Mouse (Mus musculus): ENCODE measurements around the gene Spaar. TPM values are rescaled to one million over a fixed set of nuclear protein-coding genes. Genes with fewer than 3 reads are reported as not detected.

Spaar gene
- polyA plus RNA-seq, 1 experiment, result not detected

DNA sequence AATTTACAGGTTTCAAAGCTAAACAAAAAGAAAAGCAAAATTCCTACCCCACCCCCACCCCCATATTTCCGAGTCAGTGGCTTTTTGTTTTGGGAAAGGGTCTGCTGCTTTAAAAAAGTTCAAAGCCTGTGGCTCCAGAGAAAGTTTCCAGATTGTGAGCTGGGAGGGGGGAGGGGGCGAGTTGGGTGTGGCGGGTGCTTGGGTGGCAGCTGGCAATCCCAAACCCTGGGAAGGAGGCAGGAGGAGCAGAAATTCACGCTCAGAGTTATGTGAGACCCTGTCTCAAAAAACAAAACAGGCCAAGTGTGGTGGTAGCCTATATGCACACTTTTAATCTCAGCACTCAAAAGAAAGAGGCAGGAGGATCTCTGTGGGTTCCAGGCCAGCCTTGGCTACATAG is 12.8 kb downstream of the Spaar start:
- peaks cover 3% of the 10 kb centered on the region for H3K4me1 ChIP-seq
- H3K9me3 ChIP-seq, result no peaks in the 10 kb centered on the region
- H3K36me3 ChIP-seq (replicated peaks; ENCODE audit: low read length), result no peaks in the 10 kb centered on the region
- no peak for TF ChIP-seq FLI1 (IDR thresholded peaks at IDR 0.05; ENCODE audit: low read length)
- no peak for TF ChIP-seq GATA1 (IDR thresholded peaks at IDR 0.05; ENCODE audit: borderline replicate concordance, low read length)
- H3K27me3 ChIP-seq (replicated peaks), result peaks cover 10% of the 10 kb centered on the region
- H3K4me3 ChIP-seq (replicated peaks), result no peak overlapping the region

DNA sequence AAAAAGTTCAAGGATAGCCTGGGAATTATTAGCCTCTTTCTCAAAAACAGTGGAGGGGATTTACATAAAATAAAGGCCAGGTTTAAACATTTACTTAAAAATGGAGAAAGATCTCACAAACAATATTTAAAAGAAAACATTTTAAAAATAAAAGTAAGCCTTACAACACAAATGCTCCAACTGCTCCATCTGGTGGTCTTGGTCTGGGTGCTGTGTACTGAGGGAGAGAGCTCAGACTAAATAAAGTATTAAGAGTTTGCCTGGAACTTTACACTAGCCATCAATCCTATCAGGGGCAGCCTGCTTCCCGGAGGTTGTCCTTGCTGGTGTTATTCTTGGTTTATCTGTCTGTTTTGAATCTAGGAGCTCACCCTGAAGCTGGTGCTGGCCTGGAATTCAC is 13.3 kb downstream of the Spaar start:
- Histone ChIP-seq H3K4me1 (peaks cover 3% of the 10 kb centered on the region), H3K36me3 (replicated peaks; ENCODE audit: low read length) (no peaks in the 10 kb centered on the region), H3K9me3 (no peaks in the 10 kb centered on the region), H3K4me3 (replicated peaks) (no peak overlapping the region), H3K27me3 (replicated peaks) (peaks cover 5% of the 10 kb centered on the region)
- no peak for TF ChIP-seq GATA1 (IDR thresholded peaks at IDR 0.05; ENCODE audit: borderline replicate concordance, low read length)
- TF ChIP-seq FLI1 (IDR thresholded peaks at IDR 0.05; ENCODE audit: low read length), result no peak

- Histone ChIP-seq H3K4me3 (replicated peaks) (no peak overlapping the region), H3K36me3 (replicated peaks; ENCODE audit: low read length) (no peaks in the 10 kb centered on the region), H3K27me3 (replicated peaks) (peaks cover 1% of the 10 kb centered on the region), H3K9me3 (peaks cover 11% of the 10 kb centered on the region; the same call in 1 of the 2 replicates), H3K4me1 (peaks cover 3% of the 10 kb centered on the region)
- TF ChIP-seq FLI1 (IDR thresholded peaks at IDR 0.05; ENCODE audit: low read length) (no peak), GATA1 (IDR thresholded peaks at IDR 0.05; ENCODE audit: borderline replicate concordance, low read length) (no peak)
Measured at GRCm38 (mm10) chr4:43745187-43745586, 15.4 kb downstream of the Spaar start.

GRCm38 (mm10) chr4:43757213-43757612 is 27.4 kb downstream of the Spaar start:
- Histone ChIP-seq H3K36me3 (replicated peaks; ENCODE audit: low read length) (no peaks in the 10 kb centered on the region), H3K4me1 (peaks cover 7% of the 10 kb centered on the region), H3K27me3 (replicated peaks) (peaks cover 8% of the 10 kb centered on the region), H3K9me3 (no peaks in the 10 kb centered on the region), H3K4me3 (replicated peaks) (no peak overlapping the region)
- no peak for TF ChIP-seq GATA1 (IDR thresholded peaks at IDR 0.05; ENCODE audit: borderline replicate concordance, low read length)
- no peak for TF ChIP-seq FLI1 (IDR thresholded peaks at IDR 0.05; ENCODE audit: low read length)

DNA sequence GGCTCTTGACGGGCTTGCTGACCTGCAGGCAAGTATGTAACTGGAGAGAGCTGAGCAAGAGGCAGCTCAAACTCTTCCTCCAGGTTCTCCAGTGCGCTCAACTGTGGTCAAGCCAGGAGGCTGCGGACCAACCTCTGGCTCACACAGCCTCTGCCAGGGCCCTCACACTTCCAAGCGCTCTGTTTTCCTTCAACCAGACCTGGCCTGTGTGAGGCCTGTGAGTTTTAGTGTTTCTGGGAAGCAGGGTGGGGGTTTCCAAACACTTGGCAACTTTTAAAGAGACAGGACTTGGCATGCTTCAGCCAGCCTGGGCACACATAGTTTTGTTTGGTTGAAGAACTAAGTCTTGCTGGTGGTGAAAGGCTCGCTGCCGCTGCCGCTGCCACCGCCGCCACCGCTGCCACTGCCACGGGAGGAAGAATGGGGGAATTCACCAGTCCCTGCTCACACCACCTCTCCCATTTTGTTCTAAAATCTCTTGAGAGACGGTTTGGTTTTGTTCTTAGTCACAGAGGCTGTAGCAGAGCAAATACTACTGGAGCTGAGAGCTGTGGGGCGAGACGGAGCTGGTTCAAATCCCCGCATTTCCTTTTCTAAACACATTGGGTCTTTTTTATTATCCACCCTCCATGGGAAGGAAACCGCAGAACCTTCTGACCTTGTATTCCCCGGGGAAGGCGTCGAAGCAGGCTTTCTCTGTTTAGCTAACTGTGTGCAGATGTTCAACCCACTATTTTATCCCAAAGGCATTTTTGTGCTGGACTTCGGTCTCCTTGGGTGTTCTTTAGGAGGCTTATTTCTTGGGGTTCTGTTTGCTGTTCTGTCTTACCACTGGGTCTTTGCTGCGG is 30.0 kb downstream of the Spaar start:
- Histone ChIP-seq H3K36me3 (replicated peaks; ENCODE audit: low read length) (no peaks in the 10 kb centered on the region), H3K4me1 (peaks cover 7% of the 10 kb centered on the region), H3K9me3 (peaks cover 6% of the 10 kb centered on the region), H3K4me3 (replicated peaks) (no peak overlapping the region), H3K27me3 (replicated peaks) (peaks cover 12% of the 10 kb centered on the region)
- no peak for TF ChIP-seq FLI1 (IDR thresholded peaks at IDR 0.05; ENCODE audit: low read length)
- TF ChIP-seq GATA1 (IDR thresholded peaks at IDR 0.05; ENCODE audit: borderline replicate concordance, low read length), result no peak

DNA sequence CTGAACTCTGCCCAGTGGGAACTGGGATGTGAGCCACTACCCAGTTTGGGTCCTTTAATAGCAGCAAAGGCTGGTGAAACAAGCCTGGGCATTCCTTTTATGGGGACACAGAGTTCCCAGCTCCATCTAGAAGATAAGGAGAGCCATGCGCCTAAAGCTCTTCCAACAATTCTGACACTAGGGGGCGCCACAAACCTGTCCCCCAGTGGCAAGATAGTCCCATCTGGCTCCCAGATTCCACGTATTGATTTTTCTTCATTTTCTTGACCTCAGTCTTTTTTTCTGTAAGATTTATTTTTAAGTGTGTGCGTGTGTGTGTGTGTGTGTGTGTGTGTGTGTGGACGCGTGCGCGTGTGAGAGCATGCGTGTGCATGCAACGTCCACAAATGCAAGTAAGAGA is 30.6 kb downstream of the Spaar start:
- TF ChIP-seq FLI1 (IDR thresholded peaks at IDR 0.05; ENCODE audit: low read length) (no peak), GATA1 (IDR thresholded peaks at IDR 0.05; ENCODE audit: borderline replicate concordance, low read length) (no peak)
- H3K36me3 ChIP-seq (replicated peaks; ENCODE audit: low read length), result no peaks in the 10 kb centered on the region
- peaks cover 7% of the 10 kb centered on the region for H3K4me1 ChIP-seq
- peaks cover 12% of the 10 kb centered on the region for H3K27me3 ChIP-seq (replicated peaks)
- no peak overlapping the region for H3K4me3 ChIP-seq (replicated peaks)
- H3K9me3 ChIP-seq, result peaks cover 6% of the 10 kb centered on the region

DNA sequence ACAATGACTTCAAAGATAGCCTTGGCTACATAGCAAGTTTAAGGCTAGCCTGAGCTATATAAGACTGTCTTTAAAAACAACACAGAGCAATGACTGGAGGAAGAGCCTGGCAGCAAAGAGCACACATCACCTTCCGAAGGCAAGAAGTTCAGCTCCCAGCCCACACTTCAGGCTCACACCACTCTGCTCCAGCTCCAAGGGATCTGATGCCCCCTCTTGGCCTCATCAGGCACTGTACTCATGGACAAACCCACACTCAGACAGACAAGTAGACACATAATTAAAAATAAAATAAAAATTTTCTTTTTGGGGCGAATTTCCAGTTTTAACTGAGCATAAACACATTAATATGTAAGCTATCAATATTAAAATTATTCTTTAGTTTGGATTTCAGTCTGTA is 31.5 kb downstream of the Spaar start:
- Histone ChIP-seq H3K9me3 (peaks cover 6% of the 10 kb centered on the region), H3K4me3 (replicated peaks) (no peak overlapping the region), H3K4me1 (peaks cover 7% of the 10 kb centered on the region), H3K27me3 (replicated peaks) (peaks cover 12% of the 10 kb centered on the region), H3K36me3 (replicated peaks; ENCODE audit: low read length) (no peaks in the 10 kb centered on the region)
- TF ChIP-seq FLI1 (IDR thresholded peaks at IDR 0.05; ENCODE audit: low read length) (no peak), GATA1 (IDR thresholded peaks at IDR 0.05; ENCODE audit: borderline replicate concordance, low read length) (no peak)

DNA sequence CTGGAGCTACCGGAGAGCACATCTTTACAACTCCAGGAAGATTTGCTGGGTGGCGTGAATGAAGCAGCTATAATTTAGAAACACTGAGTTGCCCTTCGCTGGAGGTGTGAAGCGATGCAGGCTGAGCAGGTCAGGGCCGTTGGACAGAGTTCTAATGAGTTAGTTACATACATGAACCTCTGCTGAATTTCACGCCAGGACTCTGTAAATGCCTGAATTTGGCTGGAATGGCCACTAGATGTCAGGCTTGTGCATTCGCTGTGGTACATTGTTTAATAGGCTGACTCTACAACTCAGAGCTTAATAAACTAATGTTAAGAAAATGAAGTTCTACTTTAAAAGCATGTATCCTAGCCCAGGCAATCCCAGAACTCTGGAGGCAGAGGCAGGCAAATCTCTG is 33.6 kb downstream of the Spaar start:
- H3K9me3 ChIP-seq, result peaks cover 6% of the 10 kb centered on the region

GRCm38 (mm10) chr4:43768341-43768740 is 38.5 kb downstream of the Spaar start:
- no peaks in the 10 kb centered on the region for H3K4me1 ChIP-seq
- peaks cover 3% of the 10 kb centered on the region for H3K27me3 ChIP-seq (replicated peaks)
- H3K4me3 ChIP-seq (replicated peaks), result no peak overlapping the region
- TF ChIP-seq FLI1 (IDR thresholded peaks at IDR 0.05; ENCODE audit: low read length), result no peak
- no peak for TF ChIP-seq GATA1 (IDR thresholded peaks at IDR 0.05; ENCODE audit: borderline replicate concordance, low read length)
- peaks cover 11% of the 10 kb centered on the region for H3K9me3 ChIP-seq
- no peaks in the 10 kb centered on the region for H3K36me3 ChIP-seq (replicated peaks; ENCODE audit: low read length)

More for the DNA sequence above, 33.6 kb downstream of the Spaar start:
- Histone ChIP-seq H3K4me1 (no peaks in the 10 kb centered on the region), H3K4me3 (replicated peaks) (peak overlapping the region; percentile 14), H3K27me3 (replicated peaks) (peaks cover 9% of the 10 kb centered on the region), H3K36me3 (replicated peaks; ENCODE audit: low read length) (no peaks in the 10 kb centered on the region)
- TF ChIP-seq FLI1 (IDR thresholded peaks at IDR 0.05; ENCODE audit: low read length) (no peak), GATA1 (IDR thresholded peaks at IDR 0.05; ENCODE audit: borderline replicate concordance, low read length) (no peak)

GRCm38 (mm10) chr4:43769374-43769773 is 39.5 kb downstream of the Spaar start:
- Histone ChIP-seq H3K4me1 (no peaks in the 10 kb centered on the region), H3K9me3 (peaks cover 9% of the 10 kb centered on the region), H3K36me3 (replicated peaks; ENCODE audit: low read length) (no peaks in the 10 kb centered on the region), H3K4me3 (replicated peaks) (no peak overlapping the region), H3K27me3 (replicated peaks) (peaks cover 7% of the 10 kb centered on the region)
- no peak for TF ChIP-seq GATA1 (IDR thresholded peaks at IDR 0.05; ENCODE audit: borderline replicate concordance, low read length)
- TF ChIP-seq FLI1 (IDR thresholded peaks at IDR 0.05; ENCODE audit: low read length), result no peak

Measured in megakaryocyte, embryonic 14.5 days (primary cell).